Mouse (Mus musculus) forebrain, embryonic 10.5 days (tissue): ENCODE results near the gene Adipor1. TPM values are rescaled to one million over a fixed set of nuclear protein-coding genes. Genes with fewer than 3 reads are reported as not detected.

Source experiments
- DNase-seq: peaks from one replicate; pipeline ENCODE4 v3.0.0-alpha.2; 2017; ENCODE audit warnings: low spot score; ENCODE audit errors: extremely low spot score
- H3K27ac ChIP-seq: fragments of 300-500 bp; sonication (generic); 2 replicates; pipeline ENCODE4 v1.5.1; 2016; ENCODE audit warnings: mild to moderate bottlenecking
- H3K27me3 ChIP-seq: fragments of 300-500 bp; sonication (generic); 2 replicates; pipeline ENCODE4 v1.6.1; 2016; ENCODE audit warnings: mild to moderate bottlenecking; ENCODE audit not compliant: poor library complexity, severe bottlenecking
- H3K36me3 ChIP-seq: fragments of 300-500 bp; sonication (generic); replicated peaks from 2 replicates; pipeline ENCODE4 v1.6.1; 2016; ENCODE audit warnings: mild to moderate bottlenecking, moderate library complexity
- H3K4me1 ChIP-seq: fragments of 300-500 bp; sonication (generic); 2 replicates; pipeline ENCODE4 v1.6.1; 2016
- H3K4me3 ChIP-seq: fragments of 300-500 bp; sonication (generic); 2 replicates; pipeline ENCODE4 v1.5.1; 2016; ENCODE audit warnings: mild to moderate bottlenecking, moderate library complexity
- H3K9me3 ChIP-seq: fragments of 300-500 bp; sonication (generic); 2 replicates; pipeline ENCODE4 v1.6.1; 2016; ENCODE audit warnings: mild to moderate bottlenecking, moderate library complexity
- WGBS: fragments of 180-500 bp; shearing (Covaris S2); methylation state at CpG from one replicate; pipeline ENCODE4 v1.1.7; 2016; 5-methylcytosine and 5-hydroxymethylcytosine counted together
- polyA plus RNA-seq: library from polyadenylated mRNA; unstranded; fragments of >200 nt; fragmentation: Nextera tagmentation; extraction: Ambion mirVana; gene quantifications from 2 replicates; pipeline ENCODE4 v1.2.1, GENCODE M21; 2016

Adipor1 gene
- polyA plus RNA-seq, 1 experiment from 2014 or later: 71.1 TPM

GRCm38 (mm10) chr1:134458139-134458727 lies 43.1 kb downstream of the Adipor1 start:
- H3K36me3 ChIP-seq: peaks cover 49% of the 10 kb centered on the region
- peaks cover 6% of the 10 kb centered on the region; the same call in 1 of the 2 replicates for H3K27me3 ChIP-seq
- no peaks in the 10 kb centered on the region for H3K9me3 ChIP-seq
- 92% methylated on average over 7 of the region's 7 CpGs for WGBS
- H3K27ac ChIP-seq: no peak overlapping the region
- no peak for DNase-seq
- H3K4me3 ChIP-seq: no peak overlapping the region
- peaks cover 17% of the 10 kb centered on the region for H3K4me1 ChIP-seq

- 100% methylated on average over 1 of the region's 1 CpGs for WGBS
- H3K27me3 ChIP-seq: no peaks in the 10 kb centered on the region
- H3K4me3 ChIP-seq: no peak overlapping the region
- no peaks in the 10 kb centered on the region for H3K9me3 ChIP-seq
- peaks cover 70% of the 10 kb centered on the region for H3K36me3 ChIP-seq
- H3K4me1 ChIP-seq: peaks cover 9% of the 10 kb centered on the region
- H3K27ac ChIP-seq: no peak overlapping the region
- no peak for DNase-seq
Observed at GRCm38 (mm10) chr1:134460294-134461284, 45.4 kb downstream of the Adipor1 start.

Other genes with a start within 250 kb of the Adipor1 start
- not detected in 2 replicates for gene Chil1, start 233.2 kb upstream of the Adipor1 start, polyA plus RNA-seq
- gene Mybph, start 221.9 kb upstream of the Adipor1 start, polyA plus RNA-seq: 0.46 and 0.65 TPM in 2 replicates
- gene Adora1, start 179.9 kb upstream of the Adipor1 start, polyA plus RNA-seq: 0.14 and 0.36 TPM in 2 replicates
- gene Myog, start 125.4 kb upstream of the Adipor1 start, polyA plus RNA-seq: not detected in 2 replicates
- 1.6 and 2.1 TPM in 2 replicates for gene Ppfia4, start 82.5 kb upstream of the Adipor1 start, polyA plus RNA-seq
- 134 and 136 TPM in 2 replicates for gene Tmem183a, start 53.4 kb upstream of the Adipor1 start, polyA plus RNA-seq
- not detected in 2 replicates for gene 4933406M09Rik, start 29.4 kb upstream of the Adipor1 start, polyA plus RNA-seq
- gene Cyb5r1, start 9.8 kb upstream of the Adipor1 start, polyA plus RNA-seq: 30.0 and 31.6 TPM in 2 replicates
- gene Klhl12, start 40.2 kb downstream of the Adipor1 start, polyA plus RNA-seq: 39.0 and 39.5 TPM in 2 replicates
- 40.7 and 41.5 TPM in 2 replicates for gene Rabif, start 79.3 kb downstream of the Adipor1 start, polyA plus RNA-seq
- gene Mgat4e, start 134.3 kb downstream of the Adipor1 start, polyA plus RNA-seq: not detected in 2 replicates
- 60.6 and 62.1 TPM in 2 replicates for gene Kdm5b, start 144.8 kb downstream of the Adipor1 start, polyA plus RNA-seq
- 0.75 and 0.95 TPM in 2 replicates for gene Syt2, start 231.3 kb downstream of the Adipor1 start, polyA plus RNA-seq